Mouse (Mus musculus) midbrain, embryonic 10.5 days (tissue): ENCODE results near the gene Rabgap1l. TPM values are rescaled to one million over a fixed set of nuclear protein-coding genes. Genes with fewer than 3 reads are reported as not detected.

Experiments
- DNase-seq: peaks from one replicate; pipeline ENCODE4 v3.0.0-alpha.2; 2017; ENCODE audit warnings: low spot score
- H3K27ac ChIP-seq: fragments of 300-500 bp; sonication (generic); replicated peaks from 2 replicates; pipeline ENCODE4 v1.5.1; 2016; ENCODE audit warnings: mild to moderate bottlenecking
- H3K27me3 ChIP-seq: fragments of 300-500 bp; sonication (generic); 2 replicates; pipeline ENCODE4 v1.6.1; 2016; ENCODE audit warnings: low read depth, mild to moderate bottlenecking; ENCODE audit not compliant: poor library complexity, severe bottlenecking
- H3K36me3 ChIP-seq: fragments of 300-500 bp; sonication (generic); 2 replicates; pipeline ENCODE4 v1.6.1; 2016; ENCODE audit warnings: mild to moderate bottlenecking, moderate library complexity
- H3K4me1 ChIP-seq: fragments of 300-500 bp; sonication (generic); 2 replicates; pipeline ENCODE4 v1.6.1; 2016
- H3K4me3 ChIP-seq: fragments of 300-500 bp; sonication (generic); 2 replicates; pipeline ENCODE4 v1.5.1; 2016; ENCODE audit warnings: mild to moderate bottlenecking, moderate library complexity
- H3K9me3 ChIP-seq: fragments of 300-500 bp; sonication (generic); replicated peaks from 2 replicates; pipeline ENCODE4 v1.6.1; 2016; ENCODE audit warnings: mild to moderate bottlenecking
- WGBS: fragments of 180-500 bp; shearing (Covaris S2); methylation state at CpG from one replicate; pipeline ENCODE4 v1.1.7; 2016; 5-methylcytosine and 5-hydroxymethylcytosine counted together
- polyA plus RNA-seq: library from polyadenylated mRNA; unstranded; fragments of >200 nt; fragmentation: Nextera tagmentation; extraction: Ambion mirVana; gene quantifications from 2 replicates; pipeline ENCODE4 v1.2.1, GENCODE M21; 2016

The Rabgap1l gene
- polyA plus RNA-seq, 1 experiment from 2014 or later = 6.8 TPM

GRCm38 (mm10) chr1:160784122-160784521, 8.9 kb downstream of the Rabgap1l start:
- H3K36me3 ChIP-seq = no peaks in the 10 kb centered on the region
- no peaks in the 10 kb centered on the region for H3K27me3 ChIP-seq
- H3K9me3 ChIP-seq = no peaks in the 10 kb centered on the region
- WGBS = 75% methylated on average over 1 of the region's 1 CpGs
- H3K4me1 ChIP-seq = no peaks in the 10 kb centered on the region
- no peak overlapping the region for H3K27ac ChIP-seq
- DNase-seq = no peak
- no peak overlapping the region for H3K4me3 ChIP-seq

GRCm38 (mm10) chr1:160774166-160774565, 18.8 kb downstream of the Rabgap1l start:
- WGBS = 88% methylated on average over 1 of the region's 1 CpGs
- Histone ChIP-seq H3K27ac (no peak overlapping the region), H3K27me3 (no peaks in the 10 kb centered on the region), H3K4me1 (no peaks in the 10 kb centered on the region), H3K4me3 (no peak overlapping the region), H3K9me3 (no peaks in the 10 kb centered on the region), H3K36me3 (no peaks in the 10 kb centered on the region)
- no peak for DNase-seq

GRCm38 (mm10) chr1:160765565-160765964, 27.4 kb downstream of the Rabgap1l start:
- H3K4me1 ChIP-seq = no peaks in the 10 kb centered on the region
- H3K27me3 ChIP-seq = no peaks in the 10 kb centered on the region
- DNase-seq = no peak
- H3K27ac ChIP-seq = no peak overlapping the region
- no peak overlapping the region for H3K4me3 ChIP-seq
- no peaks in the 10 kb centered on the region for H3K36me3 ChIP-seq
- H3K9me3 ChIP-seq = no peaks in the 10 kb centered on the region
- 87% methylated on average over 2 of the region's 2 CpGs for WGBS

GRCm38 (mm10) chr1:160758243-160758642, 34.8 kb downstream of the Rabgap1l start:
- Histone ChIP-seq H3K27ac (no peak overlapping the region), H3K36me3 (no peaks in the 10 kb centered on the region), H3K9me3 (no peaks in the 10 kb centered on the region), H3K27me3 (no peaks in the 10 kb centered on the region), H3K4me1 (no peaks in the 10 kb centered on the region), H3K4me3 (no peak overlapping the region)
- peak; percentile 37 for DNase-seq
- WGBS = 28% methylated on average over 3 of the region's 3 CpGs

- H3K4me1 ChIP-seq = no peaks in the 10 kb centered on the region
- no peaks in the 10 kb centered on the region for H3K9me3 ChIP-seq
- H3K4me3 ChIP-seq = no peak overlapping the region
- H3K27ac ChIP-seq = no peak overlapping the region
- no peak for DNase-seq
- no peaks in the 10 kb centered on the region for H3K36me3 ChIP-seq
- H3K27me3 ChIP-seq = no peaks in the 10 kb centered on the region
Measured at GRCm38 (mm10) chr1:160755359-160755758, 37.7 kb downstream of the Rabgap1l start.

GRCm38 (mm10) chr1:160750629-160751028, 42.4 kb downstream of the Rabgap1l start:
- H3K4me1 ChIP-seq = peaks cover 5% of the 10 kb centered on the region; the same call in 1 of the 2 replicates
- DNase-seq = no peak
- H3K36me3 ChIP-seq = no peaks in the 10 kb centered on the region
- H3K27me3 ChIP-seq = no peaks in the 10 kb centered on the region
- H3K4me3 ChIP-seq = no peak overlapping the region
- no peaks in the 10 kb centered on the region for H3K9me3 ChIP-seq
- no peak overlapping the region for H3K27ac ChIP-seq
- 87% methylated on average over 2 of the region's 2 CpGs for WGBS

- WGBS = 36% methylated on average over 7 of the region's 7 CpGs
- no peak for DNase-seq
- H3K9me3 ChIP-seq = no peaks in the 10 kb centered on the region
Measured at GRCm38 (mm10) chr1:160746786-160747185, 46.2 kb downstream of the Rabgap1l start.

GRCm38 (mm10) chr1:160745238-160745930, 47.6 kb downstream of the Rabgap1l start:
- Histone ChIP-seq H3K27ac (no peak overlapping the region), H3K4me1 (peaks cover 5% of the 10 kb centered on the region; the same call in 1 of the 2 replicates), H3K27me3 (no peaks in the 10 kb centered on the region), H3K4me3 (no peak overlapping the region), H3K9me3 (no peaks in the 10 kb centered on the region), H3K36me3 (no peaks in the 10 kb centered on the region)
- DNase-seq = no peak
- 83% methylated on average over 7 of the region's 7 CpGs for WGBS

More at GRCm38 (mm10) chr1:160746786-160747185, 46.2 kb downstream of the Rabgap1l start:
- no peak overlapping the region for H3K4me3 ChIP-seq
- peaks cover 5% of the 10 kb centered on the region; the same call in 1 of the 2 replicates for H3K4me1 ChIP-seq
- no peak overlapping the region for H3K27ac ChIP-seq
- no peaks in the 10 kb centered on the region for H3K36me3 ChIP-seq
- no peaks in the 10 kb centered on the region for H3K27me3 ChIP-seq

GRCm38 (mm10) chr1:160744009-160744408, 49.0 kb downstream of the Rabgap1l start:
- H3K27ac ChIP-seq = no peak overlapping the region
- WGBS = 59% methylated on average over 3 of the region's 3 CpGs
- no peaks in the 10 kb centered on the region for H3K9me3 ChIP-seq
- no peaks in the 10 kb centered on the region for H3K27me3 ChIP-seq
- no peak overlapping the region for H3K4me3 ChIP-seq
- H3K36me3 ChIP-seq = no peaks in the 10 kb centered on the region
- H3K4me1 ChIP-seq = peaks cover 5% of the 10 kb centered on the region; the same call in 1 of the 2 replicates
- no peak for DNase-seq

- no peak overlapping the region for H3K27ac ChIP-seq
- no peaks in the 10 kb centered on the region for H3K36me3 ChIP-seq
- 9% methylated on average over 2 of the region's 2 CpGs for WGBS
- no peaks in the 10 kb centered on the region for H3K27me3 ChIP-seq
- H3K9me3 ChIP-seq = no peaks in the 10 kb centered on the region
- H3K4me3 ChIP-seq = no peak overlapping the region
- H3K4me1 ChIP-seq = peaks cover 5% of the 10 kb centered on the region; the same call in 1 of the 2 replicates
- peak; percentile 25 for DNase-seq
Measured at GRCm38 (mm10) chr1:160743229-160743628, 49.8 kb downstream of the Rabgap1l start.

GRCm38 (mm10) chr1:160740650-160741049, 52.4 kb downstream of the Rabgap1l start:
- 83% methylated on average over 2 of the region's 2 CpGs for WGBS
- Histone ChIP-seq H3K36me3 (no peaks in the 10 kb centered on the region), H3K27me3 (no peaks in the 10 kb centered on the region), H3K27ac (no peak overlapping the region), H3K4me3 (no peak overlapping the region), H3K9me3 (no peaks in the 10 kb centered on the region), H3K4me1 (no peaks in the 10 kb centered on the region)
- DNase-seq = no peak

GRCm38 (mm10) chr1:160734743-160735142, 58.3 kb downstream of the Rabgap1l start:
- no peaks in the 10 kb centered on the region for H3K9me3 ChIP-seq
- no peaks in the 10 kb centered on the region for H3K4me1 ChIP-seq
- H3K27me3 ChIP-seq = no peaks in the 10 kb centered on the region
- no peak overlapping the region for H3K4me3 ChIP-seq
- H3K36me3 ChIP-seq = no peaks in the 10 kb centered on the region
- DNase-seq = no peak
- 75% methylated on average over 2 of the region's 2 CpGs for WGBS
- no peak overlapping the region for H3K27ac ChIP-seq

GRCm38 (mm10) chr1:160729944-160730343, 63.1 kb downstream of the Rabgap1l start:
- WGBS = 85% methylated on average over 4 of the region's 4 CpGs
- no peaks in the 10 kb centered on the region for H3K27me3 ChIP-seq
- H3K36me3 ChIP-seq = no peaks in the 10 kb centered on the region
- H3K4me3 ChIP-seq = no peak overlapping the region
- no peak overlapping the region for H3K27ac ChIP-seq
- H3K9me3 ChIP-seq = no peaks in the 10 kb centered on the region
- DNase-seq = no peak
- no peaks in the 10 kb centered on the region for H3K4me1 ChIP-seq
